Mouse (Mus musculus): ENCODE measurements around the gene Gm136. TPM values are rescaled to one million over a fixed set of nuclear protein-coding genes. Genes with fewer than 3 reads are reported as not detected.

Gm136 gene
- polyA plus RNA-seq (2021) = not detected

DNA sequence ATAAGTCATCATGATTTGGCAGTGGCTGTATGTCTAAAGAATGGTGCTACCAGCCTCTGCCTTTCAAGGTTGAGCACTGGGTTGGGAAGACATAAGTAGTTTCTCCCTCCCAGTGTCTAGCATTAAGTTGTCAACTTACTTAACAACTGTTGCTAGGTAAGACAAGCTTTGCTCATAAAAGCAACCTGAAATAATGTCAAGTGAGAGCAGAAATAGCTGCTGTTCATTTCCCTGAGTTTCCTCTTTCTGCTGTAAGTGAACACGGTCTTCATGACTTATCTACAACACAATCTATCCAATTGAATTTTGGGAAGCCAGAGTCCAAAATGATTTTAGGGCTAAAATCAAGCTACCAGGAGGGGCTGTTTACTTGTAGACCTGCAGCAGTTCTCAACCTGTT is at the start of gene Gm136:
Gene Gm136, minus strand, starts transcription at position 101 of the 400 bp plus-strand sequence.
- ATAC-seq (no peak), DNase-seq (ENCODE audit: low read depth, low spot score) (no peak)
- POLR2A ChIA-PET = no interaction called here
- H3K27me3 ChIP-seq = peaks cover 23% of the 10 kb centered on the region
- CTCF ChIA-PET = no interaction called here
- no peak for TF ChIP-seq CTCF (IDR thresholded peaks at IDR 0.05)
- in situ Hi-C loops (cut with MboI; ENCODE audit: low pct_unique_long_range_greater_than_20kb) = no loop called here

GRCm38 (mm10) chr4:34801166-34802034 is 45.3 kb upstream of the Gm136 start:
- DNase-seq (ENCODE audit: low read depth, low spot score) (no peak), ATAC-seq (no peak)
- ChIA-PET CTCF (no interaction called here), POLR2A (interaction anchor here (0.7 kb wide), 1 partner anchor 35 kb away, joined by 3 read pairs; no protein-coding TSS in a partner anchor)
- no peaks in the 10 kb centered on the region for H3K27me3 ChIP-seq
- TF ChIP-seq CTCF (IDR thresholded peaks at IDR 0.05) = no peak
- in situ Hi-C loops (cut with MboI; ENCODE audit: low pct_unique_long_range_greater_than_20kb) = no loop called here

DNA sequence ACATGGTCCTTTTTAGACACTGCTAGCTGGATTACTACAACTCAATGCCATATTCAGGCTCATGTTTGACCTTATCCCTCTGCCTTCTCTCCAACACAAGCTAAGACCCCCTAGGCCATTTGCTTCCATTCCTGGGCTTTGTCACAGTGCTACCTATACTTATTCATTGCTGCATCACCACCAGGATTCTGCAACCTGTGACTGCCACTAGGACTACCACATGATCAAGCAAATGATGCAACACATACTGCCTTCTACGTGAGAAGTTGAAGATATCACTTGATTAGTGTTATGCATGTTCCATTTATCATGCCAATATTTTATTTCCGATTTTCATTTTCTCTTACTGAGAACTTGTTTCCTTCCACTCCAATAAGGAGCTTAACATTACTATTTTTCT is 41.9 kb upstream of the Gm136 start:
- POLR2A ChIA-PET = no interaction called here
- no peak for TF ChIP-seq CTCF (IDR thresholded peaks at IDR 0.05)
- CTCF ChIA-PET = interaction anchor here (1.2 to 1.6 kb wide), 2 partner anchors 13 to 15 kb away, joined by 3 to 5 read pairs; no protein-coding TSS in a partner anchor
- ATAC-seq = no peak
- in situ Hi-C loops (cut with MboI; ENCODE audit: low pct_unique_long_range_greater_than_20kb) = no loop called here
- DNase-seq (ENCODE audit: low read depth, low spot score) = no peak
- H3K27me3 ChIP-seq = no peaks in the 10 kb centered on the region

DNA sequence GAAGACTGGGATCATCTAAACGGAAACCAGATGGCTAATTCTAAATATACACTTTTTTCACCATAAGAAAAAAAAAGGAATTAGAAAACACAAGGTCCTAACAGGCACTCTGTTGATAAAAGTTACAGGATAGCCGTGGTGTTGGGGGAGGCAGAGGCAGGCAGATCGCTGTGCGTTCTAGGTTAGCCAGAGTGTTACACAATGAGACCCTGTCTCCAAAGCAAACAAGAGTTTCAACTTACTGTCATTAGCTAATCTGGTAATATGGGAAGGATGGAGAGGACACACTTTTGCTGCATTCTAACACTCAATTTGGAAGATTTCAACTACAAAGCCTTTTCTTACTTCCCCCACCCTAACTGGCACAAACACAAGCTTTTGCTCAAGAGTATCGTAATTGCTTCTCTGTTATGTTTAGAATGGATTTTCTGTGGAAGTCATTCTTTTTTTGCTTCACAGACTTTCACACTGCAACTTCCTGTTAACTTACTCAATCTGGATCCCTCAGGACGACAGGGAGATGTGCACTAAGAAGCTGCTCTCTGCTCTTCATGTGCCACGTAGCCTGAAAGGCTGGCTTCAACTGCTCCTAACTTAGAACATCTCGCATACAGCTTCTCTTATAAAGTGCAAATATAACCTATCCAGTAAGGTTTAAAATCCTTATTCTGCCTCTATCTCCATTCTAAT is 41.4 kb upstream of the Gm136 start:
- CTCF ChIA-PET = interaction anchor here (1.2 kb wide), 1 partner anchor 15 kb away, joined by 3 read pairs; no protein-coding TSS in a partner anchor
- ATAC-seq = no peak
- in situ Hi-C loops (cut with MboI; ENCODE audit: low pct_unique_long_range_greater_than_20kb) = no loop called here
- no peak for DNase-seq (ENCODE audit: low read depth, low spot score)
- H3K27me3 ChIP-seq = no peaks in the 10 kb centered on the region
- POLR2A ChIA-PET = no interaction called here
- TF ChIP-seq CTCF (IDR thresholded peaks at IDR 0.05) = no peak

GRCm38 (mm10) chr4:34796294-34796693 is 40.2 kb upstream of the Gm136 start:
- no peak for ATAC-seq

GRCm38 (mm10) chr4:34786476-34786875 is 30.4 kb upstream of the Gm136 start:
- no peak for ATAC-seq
- in situ Hi-C loops (cut with MboI; ENCODE audit: low pct_unique_long_range_greater_than_20kb) = no loop called here
- DNase-seq (ENCODE audit: low read depth, low spot score) = no peak
- TF ChIP-seq CTCF (IDR thresholded peaks at IDR 0.05) = no peak
- no peaks in the 10 kb centered on the region for H3K27me3 ChIP-seq
- ChIA-PET CTCF (no interaction called here), POLR2A (no interaction called here)

More at GRCm38 (mm10) chr4:34796294-34796693, 40.2 kb upstream of the Gm136 start:
- in situ Hi-C loops (cut with MboI; ENCODE audit: low pct_unique_long_range_greater_than_20kb) = no loop called here
- no peaks in the 10 kb centered on the region for H3K27me3 ChIP-seq
- no peak for TF ChIP-seq CTCF (IDR thresholded peaks at IDR 0.05)
- no peak for DNase-seq (ENCODE audit: low read depth, low spot score)
- POLR2A ChIA-PET = no interaction called here
- CTCF ChIA-PET = no interaction called here

DNA sequence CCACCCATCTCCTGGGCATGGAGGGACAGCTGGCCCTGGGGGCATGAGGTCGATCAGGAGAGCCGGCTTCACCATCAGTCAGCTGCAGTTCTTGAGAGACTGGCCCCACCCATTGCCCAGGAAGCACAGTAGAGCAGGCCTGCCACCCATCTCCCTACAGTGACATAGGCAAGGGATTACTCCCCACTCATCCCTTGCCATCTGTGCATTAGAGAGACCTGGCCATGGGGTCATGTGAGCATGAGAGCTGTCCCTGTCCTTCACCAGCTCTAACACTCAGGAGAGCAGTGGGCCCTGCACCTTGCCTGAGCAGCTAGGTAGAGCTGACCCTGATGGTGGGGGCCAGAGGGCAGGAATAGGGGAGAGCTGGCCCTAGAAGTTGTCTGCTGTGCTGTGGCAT is 29.6 kb upstream of the Gm136 start:
- POLR2A ChIA-PET = no interaction called here
- DNase-seq (ENCODE audit: low read depth, low spot score) = no peak
- no peak for ATAC-seq
- no peak for TF ChIP-seq CTCF (IDR thresholded peaks at IDR 0.05)
- in situ Hi-C loops (cut with MboI; ENCODE audit: low pct_unique_long_range_greater_than_20kb) = no loop called here
- H3K27me3 ChIP-seq = no peaks in the 10 kb centered on the region
- CTCF ChIA-PET = interaction anchor here (1.1 to 1.7 kb wide), 3 partner anchors 10 to 137 kb away, joined by 3 to 5 read pairs (median 4); no protein-coding TSS in a partner anchor

- in situ Hi-C loops (cut with MboI; ENCODE audit: low pct_unique_long_range_greater_than_20kb) = no loop called here
- POLR2A ChIA-PET = no interaction called here
- H3K27me3 ChIP-seq = no peaks in the 10 kb centered on the region
- TF ChIP-seq CTCF (IDR thresholded peaks at IDR 0.05) = peak; percentile 30
- CTCF ChIA-PET = interaction anchor here (1.1 to 1.7 kb wide), 3 partner anchors 11 to 138 kb away, joined by 3 to 5 read pairs (median 4); no protein-coding TSS in a partner anchor
- no peak for DNase-seq (ENCODE audit: low read depth, low spot score)
- ATAC-seq = no peak
Observed at GRCm38 (mm10) chr4:34784865-34785264, 28.8 kb upstream of the Gm136 start.

- CTCF ChIA-PET = interaction anchor here (1.0 kb wide), 1 partner anchor 15 kb away, joined by 3 read pairs; no protein-coding TSS in a partner anchor
- DNase-seq (ENCODE audit: low read depth, low spot score) = no peak
- POLR2A ChIA-PET = no interaction called here
- TF ChIP-seq CTCF (IDR thresholded peaks at IDR 0.05) = peak; percentile 53
- H3K27me3 ChIP-seq = no peaks in the 10 kb centered on the region
- in situ Hi-C loops (cut with MboI; ENCODE audit: low pct_unique_long_range_greater_than_20kb) = no loop called here
- ATAC-seq = no peak
Observed at GRCm38 (mm10) chr4:34782730-34783129, 26.7 kb upstream of the Gm136 start.

- POLR2A ChIA-PET = interaction anchor here (0.6 kb wide), 1 partner anchor 92 kb away, joined by 3 read pairs; no protein-coding TSS in a partner anchor
- in situ Hi-C loops (cut with MboI; ENCODE audit: low pct_unique_long_range_greater_than_20kb) = no loop called here
- H3K27me3 ChIP-seq = no peaks in the 10 kb centered on the region
- DNase-seq (ENCODE audit: low read depth, low spot score) (peak; percentile 53), ATAC-seq (peak; percentile 99)
- TF ChIP-seq CTCF (IDR thresholded peaks at IDR 0.05) = peak; percentile 95
- CTCF ChIA-PET = interaction anchor here (1.0 to 1.5 kb wide), 4 partner anchors 8 to 149 kb away, joined by 3 to 6 read pairs (median 4); no protein-coding TSS in a partner anchor
Observed at GRCm38 (mm10) chr4:34777677-34778527, 21.8 kb upstream of the Gm136 start, which contains the start of gene Smim8. TSS of gene Smim8 (minus strand) at chr4:34778423.

Data from Patski (cell line).